Mouse (Mus musculus): ENCODE measurements at regions not wholly inside any gene's neighbourhood (a gene's known extent, or its start where the extent isn't known, plus 50 kb on each side); places are given as distances from the start of the nearest gene placed in this dataset.

DNA sequence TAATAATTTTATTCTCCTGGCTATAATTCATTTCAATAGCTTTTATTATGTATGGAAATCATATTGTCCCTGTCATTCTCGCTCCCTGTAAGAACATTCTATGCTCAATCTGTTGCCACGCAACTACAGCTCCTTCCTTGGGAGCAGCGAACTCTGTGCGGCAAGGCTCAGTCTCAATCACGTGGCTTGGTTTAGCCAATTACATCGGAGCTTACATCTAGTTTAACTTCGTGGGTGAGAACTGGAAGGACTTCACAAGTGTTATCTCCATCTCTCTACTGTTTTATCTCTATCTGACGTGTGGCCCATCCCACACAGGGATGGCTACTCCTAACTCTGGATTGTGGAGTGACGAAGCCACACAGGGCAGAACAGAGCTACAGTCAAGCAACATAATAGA is 231.4 kb downstream of the Lmo4 start:
- Histone ChIP-seq H3K27ac (ENCODE audit: low read length) (no peak overlapping the region), H3K36me3 (ENCODE audit: control insufficient read depth, insufficient read depth) (no peaks in the 10 kb centered on the region), H3K9ac (replicated peaks; ENCODE audit: low read depth, low read length) (no peak overlapping the region), H3K27me3 (replicated peaks; ENCODE audit: control insufficient read depth, insufficient read depth, low read length) (no peaks in the 10 kb centered on the region), H3K4me1 (replicated peaks; ENCODE audit: control insufficient read depth, insufficient read depth, low read length) (no peaks in the 10 kb centered on the region), H3K9me3 (ENCODE audit: control insufficient read depth, low read length) (no peaks in the 10 kb centered on the region), H3K4me2 (ENCODE audit: low read length) (no peak overlapping the region), H3K4me3 (replicated peaks; ENCODE audit: low read length) (no peak overlapping the region)
- no peak for ATAC-seq
- 85% methylated on average over 9 of the region's 9 CpGs for WGBS

DNA sequence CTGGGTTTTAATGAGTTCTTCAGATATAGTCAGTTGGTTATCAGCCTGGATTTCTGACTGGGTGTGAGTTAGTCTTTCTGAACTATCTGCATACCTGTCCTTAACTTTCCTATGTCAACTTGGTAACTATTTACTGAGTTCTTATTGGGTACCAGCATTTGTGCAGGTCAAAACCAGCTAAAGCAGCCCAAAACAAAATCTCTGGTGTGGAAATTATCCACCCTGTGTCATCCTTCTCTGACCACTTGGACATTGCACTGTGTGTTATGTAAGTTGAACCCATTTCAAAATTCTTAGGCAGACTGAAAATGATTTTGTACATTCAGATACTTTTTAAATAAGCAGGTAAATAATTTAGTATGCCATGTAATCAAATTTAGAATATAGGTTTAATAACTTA is 232.7 kb downstream of the Lmo4 start:
- ATAC-seq, result no peak
- H3K27me3 ChIP-seq (replicated peaks; ENCODE audit: control insufficient read depth, insufficient read depth, low read length), result no peaks in the 10 kb centered on the region
- H3K4me3 ChIP-seq (replicated peaks; ENCODE audit: low read length), result no peak overlapping the region
- H3K9ac ChIP-seq (replicated peaks; ENCODE audit: low read depth, low read length), result no peak overlapping the region
- H3K36me3 ChIP-seq (ENCODE audit: control insufficient read depth, insufficient read depth), result no peaks in the 10 kb centered on the region
- no peaks in the 10 kb centered on the region for H3K4me1 ChIP-seq (replicated peaks; ENCODE audit: control insufficient read depth, insufficient read depth, low read length)
- H3K4me2 ChIP-seq (ENCODE audit: low read length), result no peak overlapping the region
- no peak overlapping the region for H3K27ac ChIP-seq (ENCODE audit: low read length)
- H3K9me3 ChIP-seq (ENCODE audit: control insufficient read depth, low read length), result no peaks in the 10 kb centered on the region

DNA sequence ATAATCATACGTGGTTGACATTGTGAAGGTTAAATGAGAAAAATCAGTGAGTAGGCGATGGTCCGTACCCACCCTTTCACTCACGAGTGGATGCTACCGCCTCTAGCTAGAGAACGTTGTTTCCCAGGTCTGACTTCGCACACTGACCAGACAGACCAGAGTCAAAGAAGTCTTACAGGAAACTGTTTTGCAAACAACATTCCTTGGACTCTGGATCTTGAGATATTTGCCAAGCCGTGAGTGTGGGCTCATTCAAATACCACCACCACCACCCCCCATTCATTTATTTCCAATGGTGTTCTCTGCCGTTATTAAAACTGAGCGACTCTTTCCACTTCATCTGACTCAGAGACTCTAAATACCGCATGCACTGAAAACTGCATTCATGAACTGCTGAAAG is 234.2 kb downstream of the Lmo4 start:
- H3K4me1 ChIP-seq (replicated peaks; ENCODE audit: control insufficient read depth, insufficient read depth, low read length), result no peaks in the 10 kb centered on the region
- H3K4me2 ChIP-seq (ENCODE audit: low read length), result no peak overlapping the region
- H3K36me3 ChIP-seq (ENCODE audit: control insufficient read depth, insufficient read depth), result no peaks in the 10 kb centered on the region
- H3K9ac ChIP-seq (replicated peaks; ENCODE audit: low read depth, low read length), result no peak overlapping the region
- ATAC-seq, result no peak
- H3K27ac ChIP-seq (ENCODE audit: low read length), result no peak overlapping the region
- no peaks in the 10 kb centered on the region for H3K27me3 ChIP-seq (replicated peaks; ENCODE audit: control insufficient read depth, insufficient read depth, low read length)
- whole genome bisulfite sequencing, result 87% methylated on average over 11 of the region's 11 CpGs
- no peak overlapping the region for H3K4me3 ChIP-seq (replicated peaks; ENCODE audit: low read length)
- H3K9me3 ChIP-seq (ENCODE audit: control insufficient read depth, low read length), result no peaks in the 10 kb centered on the region

DNA sequence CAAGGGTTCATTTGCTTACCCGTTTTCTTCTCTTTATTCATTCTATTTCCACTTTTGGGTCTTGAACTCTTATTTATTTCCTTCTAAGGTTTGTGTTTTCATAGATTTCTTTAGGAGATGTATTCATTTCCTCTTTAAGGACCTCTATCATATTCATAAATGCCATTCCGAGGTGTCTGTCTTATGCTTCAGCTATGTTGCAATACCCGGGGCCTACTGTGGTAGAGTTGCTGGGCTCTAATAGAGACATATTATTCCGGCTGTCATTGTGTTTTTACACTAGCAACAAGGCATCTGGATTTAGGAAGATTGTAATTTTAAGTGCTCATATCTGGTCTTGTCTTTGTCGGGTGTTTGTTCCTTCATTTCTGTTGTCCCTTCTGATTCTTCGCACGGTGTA is 249.5 kb downstream of the Lmo4 start:
- no peaks in the 10 kb centered on the region for H3K36me3 ChIP-seq (ENCODE audit: control insufficient read depth, insufficient read depth)
- H3K4me1 ChIP-seq (replicated peaks; ENCODE audit: control insufficient read depth, insufficient read depth, low read length), result no peaks in the 10 kb centered on the region
- no peak overlapping the region for H3K9ac ChIP-seq (replicated peaks; ENCODE audit: low read depth, low read length)
- H3K27ac ChIP-seq (ENCODE audit: low read length), result no peak overlapping the region
- H3K4me3 ChIP-seq (replicated peaks; ENCODE audit: low read length), result no peak overlapping the region
- no peaks in the 10 kb centered on the region for H3K9me3 ChIP-seq (ENCODE audit: control insufficient read depth, low read length)
- no peak overlapping the region for H3K4me2 ChIP-seq (ENCODE audit: low read length)
- ATAC-seq, result no peak
- 97% methylated on average over 7 of the region's 7 CpGs for WGBS
- H3K27me3 ChIP-seq (replicated peaks; ENCODE audit: control insufficient read depth, insufficient read depth, low read length), result no peaks in the 10 kb centered on the region

DNA sequence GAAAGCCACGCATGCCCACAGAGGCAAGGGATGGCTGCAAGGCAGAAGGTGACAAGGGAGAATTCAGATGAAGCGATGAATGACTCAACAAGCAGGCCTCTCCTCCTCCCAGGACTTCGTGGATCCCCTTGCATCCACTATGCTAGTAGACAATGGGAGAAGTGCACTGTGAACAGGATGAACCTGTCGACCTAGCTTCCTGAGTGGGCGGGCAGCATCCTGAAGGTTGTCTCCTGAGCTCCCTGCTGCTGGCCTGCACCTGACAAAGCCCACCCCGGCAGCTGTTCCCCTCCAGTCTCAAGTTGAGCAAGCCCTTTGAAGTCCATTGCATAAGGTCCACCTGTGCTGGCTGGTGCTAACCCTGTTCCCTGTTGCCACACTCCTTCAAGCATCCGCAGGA is 250.2 kb downstream of the Lmo4 start:
- 89% methylated on average over 7 of the region's 7 CpGs for WGBS
- Histone ChIP-seq H3K9ac (replicated peaks; ENCODE audit: low read depth, low read length) (no peak overlapping the region), H3K27ac (ENCODE audit: low read length) (no peak overlapping the region), H3K4me2 (ENCODE audit: low read length) (no peak overlapping the region), H3K27me3 (replicated peaks; ENCODE audit: control insufficient read depth, insufficient read depth, low read length) (no peaks in the 10 kb centered on the region), H3K4me3 (replicated peaks; ENCODE audit: low read length) (no peak overlapping the region), H3K4me1 (replicated peaks; ENCODE audit: control insufficient read depth, insufficient read depth, low read length) (no peaks in the 10 kb centered on the region), H3K36me3 (ENCODE audit: control insufficient read depth, insufficient read depth) (no peaks in the 10 kb centered on the region), H3K9me3 (ENCODE audit: control insufficient read depth, low read length) (no peaks in the 10 kb centered on the region)
- ATAC-seq, result no peak

DNA sequence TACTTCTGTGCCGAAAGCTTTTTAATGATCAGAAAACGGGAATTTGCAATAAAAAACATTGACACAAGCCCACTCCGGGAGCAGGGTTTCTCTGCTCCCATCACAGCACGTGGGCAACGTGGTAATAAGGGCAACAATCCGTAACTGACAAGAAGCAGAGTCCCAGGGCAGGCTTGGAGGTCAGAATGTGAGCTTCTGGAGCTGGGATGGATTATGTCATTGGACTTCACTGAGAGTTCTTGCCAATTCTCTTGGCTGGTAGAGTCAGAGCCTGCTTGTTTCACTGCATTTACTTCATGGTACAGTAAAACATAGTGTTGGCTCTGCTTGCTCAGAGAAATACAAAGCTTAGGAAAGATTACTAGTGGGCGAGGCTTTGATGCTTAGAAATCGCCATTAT is 252.7 kb downstream of the Lmo4 start:
- 85% methylated on average over 8 of the region's 8 CpGs for WGBS

DNA sequence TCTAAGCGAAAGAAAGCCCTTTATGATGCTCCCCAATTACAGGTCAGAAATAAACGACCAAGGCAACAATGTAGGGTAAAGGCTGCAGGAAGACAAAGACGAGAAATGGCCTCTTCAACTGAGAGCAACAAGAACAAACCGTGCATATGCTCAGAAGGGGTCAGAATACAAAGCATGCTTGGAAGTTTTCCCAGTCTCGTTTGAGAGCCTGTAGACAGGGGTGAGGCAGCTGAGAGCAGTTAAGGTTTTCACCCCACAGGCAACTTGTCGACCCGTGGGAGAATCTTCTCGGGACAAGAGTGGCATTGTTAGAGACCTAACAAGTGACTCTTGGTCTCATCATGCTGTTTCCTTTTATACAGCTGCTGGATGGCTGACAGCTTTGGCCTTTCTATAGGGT is 255.4 kb downstream of the Lmo4 start:
- Histone ChIP-seq H3K4me1 (replicated peaks; ENCODE audit: control insufficient read depth, insufficient read depth, low read length) (peaks cover 11% of the 10 kb centered on the region), H3K36me3 (ENCODE audit: control insufficient read depth, insufficient read depth) (no peaks in the 10 kb centered on the region), H3K4me2 (ENCODE audit: low read length) (no peak overlapping the region), H3K4me3 (replicated peaks; ENCODE audit: low read length) (no peak overlapping the region), H3K9me3 (ENCODE audit: control insufficient read depth, low read length) (no peaks in the 10 kb centered on the region), H3K9ac (replicated peaks; ENCODE audit: low read depth, low read length) (no peak overlapping the region), H3K27ac (ENCODE audit: low read length) (no peak overlapping the region), H3K27me3 (replicated peaks; ENCODE audit: control insufficient read depth, insufficient read depth, low read length) (peaks cover 2% of the 10 kb centered on the region; the same call in 1 of the 2 replicates)
- 11% methylated on average over 8 of the region's 8 CpGs for WGBS
- no peak for ATAC-seq

More for the DNA sequence above, 252.7 kb downstream of the Lmo4 start:
- H3K27ac ChIP-seq (ENCODE audit: low read length), result no peak overlapping the region
- no peak overlapping the region for H3K4me3 ChIP-seq (replicated peaks; ENCODE audit: low read length)
- H3K4me1 ChIP-seq (replicated peaks; ENCODE audit: control insufficient read depth, insufficient read depth, low read length), result peaks cover 10% of the 10 kb centered on the region
- H3K27me3 ChIP-seq (replicated peaks; ENCODE audit: control insufficient read depth, insufficient read depth, low read length), result peaks cover 2% of the 10 kb centered on the region; the same call in 1 of the 2 replicates
- no peaks in the 10 kb centered on the region for H3K9me3 ChIP-seq (ENCODE audit: control insufficient read depth, low read length)
- no peak overlapping the region for H3K4me2 ChIP-seq (ENCODE audit: low read length)
- no peak for ATAC-seq
- no peaks in the 10 kb centered on the region for H3K36me3 ChIP-seq (ENCODE audit: control insufficient read depth, insufficient read depth)
- no peak overlapping the region for H3K9ac ChIP-seq (replicated peaks; ENCODE audit: low read depth, low read length)

DNA sequence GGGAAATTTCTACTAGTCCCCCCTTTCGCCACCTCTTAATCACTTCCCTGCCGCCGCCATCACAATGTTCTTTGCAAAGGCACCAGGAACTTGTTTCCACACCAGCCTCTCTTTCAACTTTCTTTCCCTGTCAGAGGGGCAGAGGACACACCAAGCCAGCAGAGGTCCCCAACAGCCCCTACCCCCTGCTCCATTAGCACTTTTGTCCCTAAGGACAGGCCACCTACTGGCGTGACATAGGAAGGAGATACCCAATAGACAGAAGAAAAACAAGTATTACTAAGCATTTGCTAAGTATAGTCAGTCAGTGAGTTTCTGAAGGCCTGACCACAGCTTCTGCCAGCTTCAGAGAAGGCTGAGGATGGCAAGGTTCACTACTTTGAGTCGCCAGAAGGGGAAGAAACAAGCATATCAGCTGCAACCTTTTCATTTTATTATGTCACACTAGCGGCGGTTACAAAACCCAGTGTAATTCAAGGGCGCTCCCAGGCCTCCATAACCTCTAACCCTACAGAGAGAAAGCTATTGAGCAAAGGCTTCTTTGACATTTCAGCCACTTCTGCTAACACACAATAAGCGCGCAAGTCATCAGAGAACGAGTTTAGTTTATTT is 255.9 kb downstream of the Lmo4 start:
- no peaks in the 10 kb centered on the region for H3K9me3 ChIP-seq (ENCODE audit: control insufficient read depth, low read length)
- H3K27me3 ChIP-seq (replicated peaks; ENCODE audit: control insufficient read depth, insufficient read depth, low read length), result peaks cover 2% of the 10 kb centered on the region; the same call in 1 of the 2 replicates
- H3K4me3 ChIP-seq (replicated peaks; ENCODE audit: low read length), result no peak overlapping the region
- H3K4me1 ChIP-seq (replicated peaks; ENCODE audit: control insufficient read depth, insufficient read depth, low read length), result peaks cover 11% of the 10 kb centered on the region
- H3K36me3 ChIP-seq (ENCODE audit: control insufficient read depth, insufficient read depth), result no peaks in the 10 kb centered on the region
- H3K4me2 ChIP-seq (ENCODE audit: low read length), result no peak overlapping the region
- no peak for ATAC-seq
- WGBS, result 53% methylated on average over 11 of the region's 11 CpGs
- no peak overlapping the region for H3K27ac ChIP-seq (ENCODE audit: low read length)
- no peak overlapping the region for H3K9ac ChIP-seq (replicated peaks; ENCODE audit: low read depth, low read length)

DNA sequence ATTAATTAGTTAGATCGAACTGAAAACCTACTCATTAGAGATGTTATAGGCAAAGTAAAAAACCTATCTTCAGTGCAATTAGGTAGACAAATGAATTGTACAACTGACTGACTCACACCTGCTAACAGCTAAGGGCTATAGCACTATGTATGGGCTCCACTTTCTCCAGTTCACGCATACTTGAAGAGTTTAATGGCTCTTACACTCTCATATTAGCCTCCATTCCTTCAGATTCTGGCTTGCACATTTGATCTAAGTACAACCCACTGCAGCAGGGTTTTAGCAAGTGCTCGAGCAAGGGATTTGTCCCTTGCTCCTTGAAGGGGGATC is 257.1 kb downstream of the Lmo4 start:
- no peak overlapping the region for H3K4me2 ChIP-seq (ENCODE audit: low read length)
- H3K9me3 ChIP-seq (ENCODE audit: control insufficient read depth, low read length), result no peaks in the 10 kb centered on the region
- H3K4me1 ChIP-seq (replicated peaks; ENCODE audit: control insufficient read depth, insufficient read depth, low read length), result peaks cover 11% of the 10 kb centered on the region
- no peak overlapping the region for H3K9ac ChIP-seq (replicated peaks; ENCODE audit: low read depth, low read length)
- no peak overlapping the region for H3K4me3 ChIP-seq (replicated peaks; ENCODE audit: low read length)
- no peak overlapping the region for H3K27ac ChIP-seq (ENCODE audit: low read length)
- ATAC-seq, result peak; percentile 47; the same call in 1 of the 2 replicates
- peaks cover 2% of the 10 kb centered on the region; the same call in 1 of the 2 replicates for H3K27me3 ChIP-seq (replicated peaks; ENCODE audit: control insufficient read depth, insufficient read depth, low read length)
- no peaks in the 10 kb centered on the region for H3K36me3 ChIP-seq (ENCODE audit: control insufficient read depth, insufficient read depth)
- 14% methylated on average over 3 of the region's 3 CpGs for WGBS

Measured in forebrain, embryonic 16.5 days (tissue).